Mouse (Mus musculus) thymus, adult 2 months (tissue): Measurements from ENCODE around the gene Mbtd1.
"Not testable (repeated sequence)": the region's sequence is repeated elsewhere in the genome, so short reads cannot be mapped to it uniquely, and the experiment has no call there.

Experiments
- CTCF ChIP-seq: fragments of 200-500 bp; IDR thresholded peaks from 2 replicates; pipeline ENCODE4 v1.5.1; 2012; ENCODE audit warnings: mild to moderate bottlenecking, control low read depth, low read length, moderate library complexity, borderline replicate concordance; ENCODE audit not compliant: control insufficient read depth, poor library complexity, insufficient read depth; ENCODE audit errors: extremely low read depth
- POLR2A ChIP-seq: fragments of 200-500 bp; IDR thresholded peaks from 2 replicates; pipeline ENCODE4 v1.6.1; 2012; ENCODE audit warnings: mild to moderate bottlenecking, low read length, control low read depth, moderate library complexity; ENCODE audit not compliant: control insufficient read depth, poor library complexity, insufficient read depth; ENCODE audit errors: extremely low read depth

DNA sequence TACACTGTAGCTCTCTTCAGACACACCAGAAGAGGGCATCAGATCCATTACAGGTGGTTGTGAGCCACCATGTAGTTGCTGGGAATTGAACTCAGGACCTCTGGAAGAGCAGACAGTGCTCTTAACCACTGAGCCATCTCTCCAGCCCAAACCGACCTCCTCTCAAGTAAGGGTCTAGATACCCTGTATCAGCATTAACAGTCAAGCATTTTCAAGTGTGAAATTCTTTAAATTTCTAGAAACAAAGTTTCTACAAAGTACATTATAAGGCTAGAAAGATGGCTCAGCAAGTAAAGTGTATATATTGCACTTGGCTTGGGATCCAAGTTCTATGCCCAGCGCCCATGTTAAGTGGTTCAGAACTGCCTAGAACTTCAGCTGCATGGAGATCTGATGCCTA, 29.4 kb downstream of the Mbtd1 start:
- TF ChIP-seq CTCF, POLR2A: not testable (repeated sequence)
